Mouse (Mus musculus) frontal cortex, adult (tissue): ENCODE results near the gene Calhm2.
"Not testable (repeated sequence)": the region's sequence is repeated elsewhere in the genome, so short reads cannot be mapped to it uniquely, and the experiment has no call there.

ENCODE experiments used
- ATAC-seq: cut with Nextera tagmentation; 2 replicates; pipeline ENCODE4 v1.9.2; 2017; ENCODE audit warnings: mild to moderate bottlenecking, moderate library complexity, mixed read lengths; ENCODE audit not compliant: low TSS enrichment

Calhm2 gene

DNA sequence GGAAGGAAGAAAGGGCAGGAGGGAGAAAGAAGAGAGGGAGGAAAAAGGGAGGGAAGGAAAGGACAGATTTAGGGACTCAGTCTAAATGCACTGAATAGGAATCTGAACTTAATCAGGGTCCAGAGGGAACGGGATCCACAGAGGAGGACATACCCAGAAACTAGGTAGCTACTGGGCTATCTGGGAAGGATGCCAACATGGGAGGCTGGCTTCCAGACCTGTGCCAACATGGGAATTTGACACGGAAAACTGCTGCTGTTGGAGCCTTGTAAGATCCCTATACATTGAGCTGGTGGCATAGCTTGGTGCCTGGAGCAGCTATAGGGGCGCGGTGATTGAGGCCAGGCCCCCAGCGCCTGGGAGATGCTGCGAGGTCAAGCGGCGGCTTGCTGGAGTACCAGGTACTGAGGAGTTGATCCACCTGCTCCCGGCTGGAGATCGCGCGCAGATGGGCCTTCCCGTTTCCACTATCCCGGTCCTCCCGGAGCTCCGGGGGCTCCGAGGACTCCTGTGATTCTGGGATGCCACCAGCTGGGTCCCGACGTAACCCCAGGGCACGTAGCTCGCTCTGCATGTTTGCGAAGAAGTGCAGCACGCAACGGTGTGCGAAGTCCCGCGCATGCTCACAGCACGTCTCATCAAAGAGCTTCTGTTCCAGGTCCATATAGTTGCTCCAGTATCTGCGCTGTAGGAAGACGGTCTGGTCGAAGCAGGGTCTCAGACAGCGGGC, 13.4 kb upstream of the Calhm2 start:
- ATAC-seq: peak; percentile 84

DNA sequence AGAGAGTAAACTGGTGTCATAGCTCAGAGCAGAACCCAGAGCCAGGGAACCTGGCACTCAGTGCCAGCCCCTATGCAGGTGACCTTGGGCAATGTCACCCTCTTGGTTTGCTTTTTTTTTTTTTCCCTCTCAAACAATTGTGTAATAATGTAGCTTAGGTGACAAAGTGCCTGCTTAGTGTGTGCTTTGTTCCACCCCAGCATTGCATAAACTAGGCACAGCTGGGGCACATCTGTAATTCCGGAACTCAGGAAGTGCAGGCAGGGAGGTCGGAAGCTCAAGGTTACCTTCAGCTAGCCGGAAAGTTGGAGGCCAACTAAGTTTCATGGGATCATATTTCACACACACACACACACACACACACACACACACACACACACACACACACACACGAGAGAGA, 11.8 kb upstream of the Calhm2 start:
- ATAC-seq: no peak

DNA sequence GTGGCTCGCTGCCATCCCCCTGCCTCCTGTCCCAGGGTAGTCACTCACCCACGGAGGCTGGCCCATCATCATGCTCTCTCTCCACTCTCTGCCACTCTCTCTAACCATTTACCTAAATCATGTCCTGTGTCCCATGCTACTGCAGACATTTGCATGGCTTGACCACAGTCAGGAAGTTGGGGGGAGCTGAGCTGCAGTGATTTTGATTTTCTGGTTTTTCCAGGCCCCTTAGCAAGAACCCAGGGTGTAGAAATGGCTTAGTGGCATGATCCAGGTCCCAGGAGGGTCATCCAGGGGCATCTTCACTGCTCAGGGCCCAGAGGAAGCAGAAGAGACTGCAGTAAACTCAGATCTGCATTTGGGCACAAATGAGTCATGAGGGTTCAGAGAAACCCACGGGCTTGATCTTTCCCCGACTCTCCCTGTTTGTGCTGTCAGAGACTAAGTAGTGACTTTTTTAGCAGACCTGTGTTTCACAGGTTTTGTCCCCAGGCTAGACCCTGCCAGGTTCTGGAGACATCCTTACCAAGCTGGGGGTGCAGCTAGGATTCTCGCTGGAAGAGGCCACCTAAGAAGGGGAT, 10.3 kb upstream of the Calhm2 start:
- ATAC-seq: no peak

DNA sequence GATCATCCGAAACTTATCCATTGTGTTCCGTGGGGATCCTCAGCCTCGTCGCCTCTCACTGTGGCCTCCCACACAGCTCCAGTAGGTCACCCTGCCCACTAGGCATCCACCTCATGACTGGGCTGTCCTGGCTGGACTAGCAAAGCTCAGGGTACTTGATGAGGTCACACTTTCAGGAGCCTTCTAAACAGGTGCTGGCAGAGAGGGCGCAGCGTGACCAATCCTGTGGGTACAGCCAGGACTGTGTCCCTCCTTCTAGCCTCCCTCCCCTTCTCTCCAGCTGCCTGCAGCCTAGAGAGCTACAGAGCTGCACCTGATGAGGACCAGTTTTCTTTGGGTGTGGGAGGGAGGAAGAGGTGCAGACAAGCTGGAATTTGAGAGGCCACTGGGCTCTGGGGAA, 6.1 kb upstream of the Calhm2 start, which contains the start of gene Calhm1:
Gene Calhm1, minus strand, starts transcription at position 101 of the 400 bp plus-strand sequence.
- ATAC-seq: no peak

DNA sequence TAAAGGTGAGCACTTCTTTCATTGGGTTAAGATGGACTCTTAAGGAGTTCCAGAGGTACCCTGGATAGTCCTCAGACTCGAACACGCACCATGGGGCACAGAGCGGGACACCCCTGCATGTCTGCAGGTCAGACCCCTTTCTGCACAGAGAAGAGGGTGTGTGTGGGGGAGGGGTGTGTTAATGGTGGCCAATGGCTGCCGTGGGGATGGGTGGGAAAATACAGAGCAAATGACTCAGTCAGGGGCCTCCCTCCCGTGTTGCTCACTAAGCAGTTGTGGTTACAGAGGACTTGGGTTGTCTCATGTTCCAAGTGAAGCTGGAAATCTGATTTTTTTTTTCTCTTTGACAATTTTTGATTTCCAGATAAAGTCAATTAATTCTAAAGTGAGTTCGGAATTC, 4.3 kb upstream of the Calhm2 start:
- no peak for ATAC-seq

DNA sequence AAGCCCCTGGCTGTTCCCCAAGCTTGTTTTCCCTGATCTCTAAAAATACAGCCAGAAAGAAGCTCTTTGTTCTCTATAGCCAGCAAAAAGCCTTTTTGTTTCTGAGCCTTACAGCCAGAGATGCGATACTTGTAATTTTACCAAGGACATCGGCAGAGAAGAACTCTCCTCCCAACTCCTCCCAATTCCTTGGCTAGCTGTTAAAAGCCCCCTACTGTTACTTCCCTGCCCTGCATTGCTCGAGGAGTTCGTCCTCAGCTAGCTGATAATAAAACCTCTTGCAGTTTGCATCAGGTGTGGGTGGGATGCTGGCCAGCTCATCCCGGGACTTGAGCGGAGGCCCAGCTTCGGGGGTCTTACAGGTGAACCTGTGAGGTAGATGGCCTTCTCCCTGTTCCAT, 1.5 kb upstream of the Calhm2 start:
- not testable (repeated sequence) for ATAC-seq

DNA sequence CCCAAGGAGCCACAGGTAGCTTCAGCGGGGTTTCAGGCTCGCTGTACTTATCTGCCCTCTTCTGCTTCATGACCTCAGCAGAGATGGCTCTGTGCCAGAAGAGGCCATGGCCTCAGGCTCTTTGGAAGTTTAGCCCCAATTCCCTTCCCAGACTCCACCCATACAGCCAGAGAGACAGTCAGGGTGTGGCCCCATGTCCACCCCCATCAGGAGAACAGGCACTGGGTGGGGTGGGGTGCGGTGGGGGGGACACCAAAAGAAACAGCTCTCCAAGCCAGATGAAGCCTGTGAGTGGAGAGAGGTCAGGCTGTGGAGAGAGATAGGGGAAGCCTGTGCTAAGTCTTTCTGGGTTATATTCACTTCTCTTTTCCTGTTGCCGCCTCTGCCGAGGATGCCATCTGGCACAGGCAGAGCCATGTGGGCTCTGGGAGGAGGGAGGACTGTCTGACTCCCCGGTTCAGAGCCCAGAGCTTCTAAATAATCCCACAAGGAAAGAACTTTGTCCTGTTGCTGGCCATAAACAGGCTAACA, 978 bp downstream of the Calhm2 start:
- ATAC-seq: peak; percentile 64

DNA sequence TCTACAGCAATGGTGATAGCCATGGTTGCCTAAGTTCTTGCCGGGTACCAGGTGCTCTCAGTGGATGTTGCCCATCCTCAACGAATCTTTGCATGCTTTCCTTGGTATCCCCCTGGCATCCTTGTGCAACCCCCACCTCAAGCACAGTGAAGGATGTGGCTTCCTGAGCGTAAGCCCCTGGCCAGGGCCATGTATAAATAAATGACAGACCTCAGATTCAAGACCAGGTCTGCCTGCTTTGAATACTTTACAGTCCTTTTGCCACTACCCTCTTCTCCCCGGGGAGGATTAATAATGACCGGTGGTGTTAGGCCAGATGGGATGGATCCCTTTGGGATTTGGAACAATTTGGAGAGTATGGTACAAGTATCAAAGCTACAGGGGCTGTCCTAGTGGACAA, 1.9 kb downstream of the Calhm2 start:
- no peak for ATAC-seq

DNA sequence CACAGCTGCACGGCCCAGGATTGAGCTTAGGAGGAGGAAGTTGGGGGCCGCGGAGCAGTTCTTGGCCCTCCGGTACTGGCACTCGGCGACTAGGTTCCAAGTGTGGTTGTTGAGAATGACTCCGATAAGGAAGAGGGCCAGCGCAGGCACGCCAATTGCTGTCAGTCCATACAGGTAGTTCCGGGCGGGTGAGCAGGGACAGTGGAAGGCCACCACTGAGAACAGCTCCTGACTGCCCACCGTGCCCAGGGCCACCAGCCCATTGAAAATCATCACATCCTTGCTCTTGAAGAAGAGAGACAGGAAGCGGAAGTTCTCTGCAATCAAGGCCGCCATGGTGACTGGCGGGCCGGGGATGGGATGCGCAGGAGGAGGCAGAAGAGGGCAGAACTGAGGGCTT, 2.5 kb downstream of the Calhm2 start:
- no peak for ATAC-seq

DNA sequence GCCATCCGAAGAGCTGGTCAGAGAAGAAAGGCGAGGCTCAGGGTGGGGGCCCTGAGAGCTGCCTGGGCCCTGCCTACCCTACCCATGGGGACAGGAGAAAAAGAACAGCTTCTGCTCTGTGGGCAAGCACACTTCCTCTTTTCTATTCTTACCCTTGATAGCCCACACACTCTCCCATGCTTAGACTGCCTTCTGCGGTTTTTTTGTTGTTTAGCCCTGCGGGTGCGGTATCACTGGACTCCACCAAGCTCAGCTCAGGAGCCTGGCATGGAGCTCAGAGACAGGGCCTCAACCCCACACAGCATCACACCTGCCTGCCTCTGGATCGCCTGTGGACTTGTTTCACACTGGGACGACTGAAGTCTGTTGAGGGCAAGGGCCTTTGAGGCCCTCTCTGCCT, 4.9 kb downstream of the Calhm2 start:
- peak; percentile 44; the same call in 1 of the 2 replicates for ATAC-seq

DNA sequence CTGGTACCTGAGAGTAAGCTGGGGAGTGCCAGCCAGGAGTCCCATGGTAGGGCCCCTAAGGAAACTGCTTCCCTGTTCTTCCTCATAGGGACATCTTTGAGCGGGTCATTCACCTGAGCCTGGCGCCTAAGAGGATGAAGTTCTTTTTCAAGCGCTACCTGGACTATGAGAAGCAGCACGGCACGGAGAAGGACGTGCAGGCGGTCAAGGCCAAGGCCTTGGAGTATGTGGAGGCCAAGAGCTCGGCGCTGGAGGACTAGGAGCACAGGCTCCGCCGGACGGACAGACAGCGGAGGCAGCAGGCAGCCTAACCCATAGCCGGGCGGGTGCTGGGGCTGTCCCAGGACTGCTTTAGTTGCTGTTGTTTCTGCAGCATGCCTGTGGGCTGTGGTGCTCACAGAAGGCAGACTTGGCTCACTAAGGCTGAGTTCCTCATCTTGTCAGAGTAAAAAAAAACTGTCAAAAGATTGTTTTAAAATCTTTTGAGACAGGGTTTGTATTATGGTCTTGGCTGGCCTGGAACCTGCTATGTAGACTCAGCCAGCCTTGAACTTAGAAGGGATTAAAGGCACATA, 7.5 kb downstream of the Calhm2 start:
- no peak for ATAC-seq

DNA sequence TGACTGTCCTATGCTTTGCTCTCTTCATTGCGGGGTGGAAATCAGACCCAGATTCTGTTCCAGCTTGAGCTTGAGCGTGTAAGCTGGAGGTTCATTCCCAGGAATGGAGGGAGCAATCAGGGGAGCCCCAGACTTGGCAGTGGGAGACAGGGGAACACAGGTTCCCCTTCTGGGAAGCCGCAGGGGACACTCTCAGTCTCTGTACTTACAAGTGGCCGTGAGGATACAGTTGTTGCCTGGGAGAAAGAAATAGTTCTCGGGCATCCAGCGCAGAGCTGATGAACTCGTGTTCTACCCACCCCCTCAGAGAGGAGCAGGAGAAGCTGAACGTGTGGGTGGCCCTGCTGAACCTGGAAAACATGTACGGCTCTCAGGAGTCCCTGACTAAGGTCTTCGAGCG, 9.3 kb downstream of the Calhm2 start:
- no peak for ATAC-seq

DNA sequence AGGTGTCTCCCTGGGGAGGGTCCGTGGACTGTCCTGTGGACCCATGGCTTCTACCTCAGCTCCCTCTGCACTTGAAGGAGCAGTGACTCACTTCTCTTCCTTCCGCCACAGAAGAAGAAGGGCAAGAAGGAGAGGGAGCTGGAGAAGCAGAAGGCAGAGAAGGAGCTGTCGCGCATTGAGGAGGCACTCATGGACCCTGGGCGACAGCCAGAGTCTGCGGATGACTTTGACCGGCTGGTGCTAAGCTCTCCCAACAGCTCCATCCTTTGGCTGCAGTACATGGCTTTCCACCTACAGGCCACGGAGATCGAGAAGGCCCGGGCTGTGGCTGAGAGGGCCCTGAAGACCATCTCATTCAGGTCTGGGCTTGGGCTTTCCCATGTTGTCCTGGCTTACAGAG, 9.9 kb downstream of the Calhm2 start:
- peak; percentile 38 for ATAC-seq

DNA sequence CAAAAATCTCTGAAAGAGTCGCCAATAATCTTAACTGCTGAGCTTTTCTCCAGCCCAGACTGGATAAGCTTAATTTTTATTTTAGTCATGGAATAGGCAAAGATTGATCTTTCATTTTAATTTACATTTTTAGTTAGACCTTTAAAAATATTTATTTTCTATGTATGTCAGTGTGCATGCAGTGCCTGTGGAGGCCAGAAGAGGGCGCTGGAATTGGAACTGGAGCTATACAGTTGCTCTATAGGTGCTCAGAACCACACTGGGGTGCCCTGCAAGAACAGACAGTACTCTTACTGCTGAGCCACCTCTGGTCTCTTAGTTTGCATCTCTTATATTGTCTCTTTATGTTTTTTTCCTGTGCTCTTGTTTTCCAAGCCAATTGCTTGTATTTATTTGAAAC, 15.3 kb downstream of the Calhm2 start:
- ATAC-seq: no peak

DNA sequence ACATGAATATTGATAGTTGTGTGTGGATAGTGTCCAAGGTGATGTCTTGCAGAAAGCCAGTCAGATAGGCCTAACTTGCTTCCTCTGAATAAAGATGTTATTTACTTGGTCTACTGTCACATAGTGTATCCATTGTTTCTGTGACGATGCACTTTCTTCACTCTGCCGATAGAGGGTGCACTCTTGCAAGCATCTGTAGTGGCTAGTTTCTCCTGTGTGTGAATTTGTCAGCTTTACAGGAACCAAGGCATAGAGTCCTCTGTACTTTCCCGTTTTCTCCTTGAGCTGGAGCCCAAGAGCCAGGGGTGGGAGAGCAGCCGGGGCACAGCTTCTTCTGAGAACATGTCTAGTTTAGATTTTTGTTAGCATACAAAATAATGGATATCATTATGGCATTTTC, 17.0 kb downstream of the Calhm2 start:
- peak; percentile 65 for ATAC-seq

DNA sequence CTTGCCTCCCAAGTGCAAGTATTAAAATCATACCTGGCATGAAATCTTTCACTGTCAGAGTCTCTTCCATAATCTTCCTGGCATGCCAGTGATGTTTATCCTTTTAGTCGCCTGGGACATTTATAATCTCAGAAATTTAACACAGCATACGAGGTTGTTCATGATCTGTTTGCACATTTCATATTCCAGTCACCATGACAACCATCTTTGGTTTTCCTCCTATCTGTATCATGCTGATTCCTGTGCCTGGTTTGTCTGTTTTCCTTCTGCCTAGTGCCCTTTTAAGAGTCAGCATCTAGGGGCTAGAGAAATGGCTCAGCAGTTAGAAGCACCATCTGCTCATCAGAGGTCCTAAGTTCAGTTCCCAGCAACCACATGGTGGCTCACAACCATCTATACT, 19.5 kb downstream of the Calhm2 start:
- no peak for ATAC-seq

DNA sequence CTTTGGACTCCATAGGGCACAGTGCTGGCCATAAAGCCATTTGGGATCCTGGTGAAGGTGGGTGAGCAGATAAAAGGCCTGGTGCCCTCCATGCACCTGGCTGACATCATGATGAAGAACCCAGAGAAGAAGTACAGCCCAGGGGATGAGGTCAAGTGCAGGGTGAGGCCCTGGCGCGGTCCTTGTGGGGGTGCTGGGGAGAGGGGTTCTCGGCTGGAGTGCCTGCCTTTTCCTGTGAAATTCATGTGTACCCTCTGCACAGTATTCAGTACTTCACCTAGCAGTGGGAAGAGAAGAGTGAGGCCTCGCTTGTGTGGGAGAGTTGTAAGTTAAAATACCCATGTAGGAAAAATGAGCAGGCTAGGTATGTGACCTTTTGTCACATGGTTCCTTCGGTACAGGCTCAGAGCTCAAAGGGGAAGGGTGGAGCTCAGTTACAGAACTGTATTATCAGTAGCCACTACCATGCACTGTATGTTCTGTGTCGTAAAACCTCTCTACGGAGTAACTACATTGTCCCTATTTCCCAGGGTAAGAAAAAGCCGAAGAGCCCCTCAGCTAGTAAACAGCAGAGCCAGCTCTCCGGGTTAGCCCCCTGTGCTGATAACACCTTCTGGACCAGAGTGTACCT, 33.3 kb downstream of the Calhm2 start:
- no peak for ATAC-seq

DNA sequence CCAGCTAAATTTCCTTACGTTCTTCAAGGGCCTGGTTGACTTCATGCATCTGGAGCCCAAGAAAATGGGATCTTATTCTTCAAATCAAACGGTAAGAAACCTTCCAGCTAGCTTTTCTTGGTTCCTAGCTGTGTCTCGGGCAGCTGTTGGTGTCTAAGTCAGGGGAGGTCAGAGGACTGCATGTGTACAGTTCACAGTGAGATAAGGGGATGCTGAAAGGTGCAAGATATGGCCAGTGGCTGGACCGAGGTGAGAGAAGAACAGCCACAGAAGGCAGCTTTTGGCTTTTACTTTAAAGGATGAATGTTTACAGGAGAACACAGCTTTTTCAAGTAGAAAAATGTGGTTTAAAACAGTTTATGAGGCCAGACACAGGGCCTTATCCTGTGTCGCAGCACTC, 37.0 kb downstream of the Calhm2 start:
- no peak for ATAC-seq

DNA sequence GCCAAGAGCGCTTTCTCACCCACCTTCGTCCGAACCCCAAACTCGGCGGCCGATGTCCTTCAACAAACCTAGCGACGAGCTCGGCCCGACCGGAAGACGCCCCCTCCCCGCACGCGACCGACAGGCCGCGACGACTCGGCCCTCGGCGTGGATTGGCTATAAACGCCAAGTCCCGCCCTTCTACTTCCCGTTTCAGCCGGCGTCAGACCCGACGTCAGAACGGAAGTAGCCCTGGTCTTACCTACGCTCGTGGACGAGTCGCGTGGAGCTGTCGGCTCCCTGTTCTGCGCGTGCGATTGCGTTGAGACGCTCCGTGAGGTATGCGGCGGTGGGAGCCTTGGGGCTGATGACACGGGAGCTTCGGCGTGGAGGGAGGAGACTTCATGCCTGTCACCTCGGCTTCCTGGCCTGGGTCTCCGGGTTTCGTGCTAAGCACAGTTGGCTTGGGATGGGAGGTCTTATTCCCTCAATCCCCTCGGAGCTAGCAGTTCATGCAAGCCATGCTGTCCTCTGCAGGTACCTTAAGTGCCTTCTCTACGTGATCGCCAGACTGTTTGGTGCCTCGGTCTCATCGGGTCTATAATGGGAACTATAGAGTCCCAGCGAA, 47.4 kb downstream of the Calhm2 start, which contains the start of the genes Usmg5 and Pdcd11:
Gene Usmg5, minus strand, starts transcription at position 98 of the 607 bp plus-strand sequence.
Gene Pdcd11, plus strand, starts transcription at position 219 of the 607 bp plus-strand sequence.
- ATAC-seq: peak; percentile 97

DNA sequence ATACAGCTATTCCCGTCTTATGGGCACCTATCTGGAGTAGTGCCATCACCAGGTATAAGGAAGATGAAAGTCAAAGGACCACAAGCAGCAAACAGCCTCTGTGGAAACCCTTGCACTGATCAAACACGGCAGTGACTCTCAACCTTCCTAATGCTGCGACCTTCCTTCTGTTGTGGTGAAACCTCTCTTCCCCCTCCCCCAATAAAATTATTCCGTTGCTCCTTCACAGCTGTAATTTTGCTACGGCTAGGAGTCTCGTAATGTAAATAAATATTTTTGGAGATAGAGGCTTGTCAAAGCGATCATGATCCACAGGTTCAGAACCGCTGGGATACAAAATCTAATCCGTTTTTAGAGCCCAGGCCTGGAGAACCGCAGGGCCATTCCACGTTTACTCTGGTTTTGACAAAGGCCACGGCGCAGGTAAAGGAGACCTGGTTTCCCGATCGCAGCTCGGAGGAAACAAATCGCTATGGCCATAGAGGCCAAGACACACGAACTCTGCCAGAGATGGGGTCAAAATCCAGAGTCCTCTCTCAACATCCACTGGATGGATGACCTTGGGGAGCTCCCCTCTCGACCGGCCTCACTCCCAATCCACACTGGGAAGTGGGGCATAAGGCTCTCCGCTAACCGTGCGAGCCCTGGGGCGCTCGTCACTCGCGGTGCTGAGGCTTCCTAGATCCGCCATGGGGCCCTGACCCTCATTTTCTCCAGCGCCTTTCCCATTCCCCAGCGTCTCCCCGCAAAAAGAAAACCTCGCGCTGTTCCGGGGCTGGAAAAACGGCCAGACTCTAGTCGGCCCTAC, 48.2 kb downstream of the Calhm2 start:
- peak; percentile 28; the same call in 1 of the 2 replicates for ATAC-seq

DNA sequence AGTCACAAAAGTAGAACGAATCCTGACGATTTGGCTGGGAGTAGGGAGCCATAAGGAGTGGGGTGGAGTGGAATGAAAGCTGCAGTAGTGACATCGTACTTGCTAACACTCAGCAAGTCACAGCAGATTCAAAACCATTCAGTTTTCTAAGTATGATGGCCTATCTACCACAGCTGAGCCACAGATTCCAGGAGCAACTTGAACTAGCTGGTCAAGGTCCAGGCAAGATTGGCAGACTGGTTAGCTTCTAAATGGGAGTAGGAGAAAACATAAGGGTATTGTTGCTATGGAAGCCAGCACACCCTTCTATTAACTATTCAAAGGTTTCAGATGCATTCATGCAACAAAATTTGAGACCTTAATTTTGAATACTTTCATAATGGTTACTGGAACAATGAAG, 49.9 kb downstream of the Calhm2 start:
- ATAC-seq: no peak
